Mouse (Mus musculus) kidney, embryonic 15.5 days (tissue): Measurements from ENCODE around the gene Nckap5. TPM values are rescaled to one million over a fixed set of nuclear protein-coding genes. Genes with fewer than 3 reads are reported as not detected.

ENCODE experiments used
- ATAC-seq: fragments of 200-750 bp; cut with Nextera tagmentation; replicated peaks from 2 replicates; pipeline ENCODE4 v1.8.0; 2017; ENCODE audit warnings: moderate TSS enrichment; ENCODE audit not compliant: low FRiP score
- H3K27ac ChIP-seq: fragments of 300-500 bp; sonication (generic); 2 replicates; pipeline ENCODE4 v1.5.1; 2015; ENCODE audit warnings: mild to moderate bottlenecking, inconsistent platforms
- H3K27me3 ChIP-seq: fragments of 300-500 bp; sonication (generic); 2 replicates; pipeline ENCODE4 v1.6.1; 2015; ENCODE audit warnings: inconsistent platforms
- H3K36me3 ChIP-seq: fragments of 300-500 bp; sonication (generic); 2 replicates; pipeline ENCODE4 v1.6.1; 2015; ENCODE audit warnings: inconsistent platforms
- H3K4me1 ChIP-seq: fragments of 300-500 bp; sonication (generic); 2 replicates; pipeline ENCODE4 v1.6.1; 2015; ENCODE audit warnings: inconsistent platforms
- H3K4me2 ChIP-seq: fragments of 300-500 bp; sonication (generic); 2 replicates; pipeline ENCODE4 v1.6.1; 2015; ENCODE audit warnings: moderate library complexity, mild to moderate bottlenecking, inconsistent platforms
- H3K4me3 ChIP-seq: fragments of 300-500 bp; sonication (generic); replicated peaks from 2 replicates; pipeline ENCODE4 v1.5.1; 2015; ENCODE audit warnings: mild to moderate bottlenecking, inconsistent platforms
- H3K9ac ChIP-seq: fragments of 300-500 bp; sonication (generic); 2 replicates; pipeline ENCODE4 v1.6.1; 2015; ENCODE audit warnings: mild to moderate bottlenecking, inconsistent platforms
- H3K9me3 ChIP-seq: fragments of 300-500 bp; sonication (generic); replicated peaks from 2 replicates; pipeline ENCODE4 v1.6.1; 2016; ENCODE audit warnings: inconsistent platforms
- WGBS: fragments of 180-500 bp; shearing (Covaris S2); methylation state at CpG from one replicate; pipeline ENCODE4 v1.1.7; 2015; ENCODE audit warnings: mixed read lengths; 5-methylcytosine and 5-hydroxymethylcytosine counted together
- polyA plus RNA-seq: library from polyadenylated mRNA; unstranded; fragments of >200 nt; fragmentation: Nextera tagmentation; extraction: Ambion mirVana; gene quantifications from 2 replicates; pipeline ENCODE4 v1.2.1, GENCODE M21; 2015

Nckap5 gene
- polyA plus RNA-seq, 1 experiment from 2014 or later, result 4.4 TPM

DNA sequence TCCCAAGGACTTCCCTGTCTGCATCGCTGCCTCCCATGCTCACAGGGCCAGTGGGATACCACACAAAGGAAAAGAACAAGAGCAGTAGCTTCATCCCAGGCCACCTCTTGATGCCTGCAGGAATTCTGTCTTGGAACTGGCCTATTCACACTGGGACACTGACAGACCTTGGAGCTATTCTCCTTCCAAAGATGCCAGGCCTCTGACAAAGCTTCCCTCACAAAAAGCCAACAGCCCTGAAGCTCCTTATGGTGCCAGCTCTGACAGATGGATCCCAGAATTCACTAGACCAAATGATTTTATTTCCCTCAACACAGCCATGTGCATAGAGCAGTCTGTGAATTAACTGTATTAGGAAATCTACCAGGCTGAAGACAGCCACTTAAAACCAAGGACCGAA lies 143.9 kb downstream of the Nckap5 start:
- Histone ChIP-seq H3K9ac (no peak overlapping the region), H3K27me3 (no peaks in the 10 kb centered on the region), H3K9me3 (no peaks in the 10 kb centered on the region), H3K4me2 (no peak overlapping the region), H3K27ac (no peak overlapping the region), H3K4me1 (peaks cover 9% of the 10 kb centered on the region), H3K36me3 (no peaks in the 10 kb centered on the region), H3K4me3 (no peak overlapping the region)
- no peak for ATAC-seq
- 92% methylated on average over 2 of the region's 2 CpGs for WGBS

GRCm38 (mm10) chr1:126683621-126684445 lies 146.8 kb downstream of the Nckap5 start:
- Histone ChIP-seq H3K27me3 (no peaks in the 10 kb centered on the region), H3K27ac (peak overlapping the region; percentile 74), H3K9me3 (no peaks in the 10 kb centered on the region), H3K4me1 (peaks cover 9% of the 10 kb centered on the region), H3K9ac (no peak overlapping the region), H3K36me3 (no peaks in the 10 kb centered on the region), H3K4me3 (no peak overlapping the region), H3K4me2 (peak overlapping the region; percentile 27; the same call in 1 of the 2 replicates)
- ATAC-seq, result 0 out of 2 replicates have a peak, but pooled peaks have one; percentile 43
- 43% methylated on average over 11 of the region's 11 CpGs for WGBS

- ATAC-seq, result no peak
- H3K4me2 ChIP-seq, result no peak overlapping the region
- no peak overlapping the region for H3K4me3 ChIP-seq
- H3K9ac ChIP-seq, result no peak overlapping the region
- no peaks in the 10 kb centered on the region for H3K36me3 ChIP-seq
- H3K27me3 ChIP-seq, result no peaks in the 10 kb centered on the region
- H3K9me3 ChIP-seq, result no peaks in the 10 kb centered on the region
- 53% methylated on average over 8 of the region's 8 CpGs for WGBS
- peaks cover 9% of the 10 kb centered on the region for H3K4me1 ChIP-seq
- no peak overlapping the region for H3K27ac ChIP-seq
These were observed 148.8 kb downstream of the Nckap5 start for GRCm38 (mm10) chr1:126681773-126682172.

DNA sequence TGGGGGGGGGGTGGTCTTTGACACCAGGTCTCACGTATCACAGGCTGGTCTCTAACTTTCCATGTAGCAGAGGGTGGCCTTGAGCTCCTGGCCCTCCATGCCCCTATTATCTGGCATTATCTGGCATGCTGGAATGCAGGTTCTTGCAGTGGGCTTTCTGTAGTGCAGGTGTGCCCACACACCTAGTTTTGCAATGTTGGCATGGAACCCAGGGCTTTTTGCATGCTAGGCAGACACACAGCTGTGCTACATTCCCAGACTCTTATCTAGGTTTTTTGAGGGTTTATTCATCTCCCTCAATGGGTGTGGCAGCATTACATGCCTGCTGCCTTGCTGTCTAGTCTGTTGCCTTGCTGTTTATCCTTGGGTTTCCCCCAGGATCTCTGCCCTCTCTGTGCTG lies 151.3 kb downstream of the Nckap5 start:
- no peak overlapping the region for H3K9ac ChIP-seq
- H3K4me2 ChIP-seq, result no peak overlapping the region
- H3K4me3 ChIP-seq, result no peak overlapping the region
- H3K36me3 ChIP-seq, result no peaks in the 10 kb centered on the region
- peaks cover 11% of the 10 kb centered on the region for H3K4me1 ChIP-seq
- ATAC-seq, result no peak
- 79% methylated on average over 1 of the region's 1 CpGs for WGBS
- H3K9me3 ChIP-seq, result no peaks in the 10 kb centered on the region
- H3K27ac ChIP-seq, result no peak overlapping the region
- H3K27me3 ChIP-seq, result no peaks in the 10 kb centered on the region

DNA sequence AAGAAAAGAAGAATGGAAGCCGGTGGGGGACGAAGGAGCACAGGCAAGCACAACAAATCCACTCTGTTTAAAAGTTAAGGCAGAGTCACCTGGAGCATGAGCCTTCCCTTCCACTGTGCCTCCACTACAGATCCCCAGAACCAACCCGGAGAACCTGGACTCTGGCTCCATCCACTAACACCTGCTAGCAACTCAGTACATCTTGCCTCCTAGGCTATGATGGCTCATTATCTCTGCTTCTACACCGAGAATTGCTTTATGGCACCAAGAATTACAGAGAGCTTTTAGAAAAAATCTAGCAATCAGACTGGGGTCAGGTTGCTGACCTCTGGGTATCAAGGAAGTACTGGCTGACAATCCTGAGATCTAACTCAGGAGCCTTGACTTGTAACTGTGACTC lies 153.3 kb downstream of the Nckap5 start:
- 0 out of 2 replicates have a peak, but pooled peaks cover 2% of the 10 kb centered on the region for H3K4me1 ChIP-seq
- no peaks in the 10 kb centered on the region for H3K27me3 ChIP-seq
- WGBS, result 19% methylated on average over 4 of the region's 4 CpGs
- ATAC-seq, result no peak
- H3K4me3 ChIP-seq, result no peak overlapping the region
- H3K9ac ChIP-seq, result no peak overlapping the region
- no peak overlapping the region for H3K27ac ChIP-seq
- H3K4me2 ChIP-seq, result no peak overlapping the region
- no peaks in the 10 kb centered on the region for H3K36me3 ChIP-seq
- H3K9me3 ChIP-seq, result no peaks in the 10 kb centered on the region

GRCm38 (mm10) chr1:126676769-126677168 lies 153.8 kb downstream of the Nckap5 start:
- no peaks in the 10 kb centered on the region for H3K27me3 ChIP-seq

DNA sequence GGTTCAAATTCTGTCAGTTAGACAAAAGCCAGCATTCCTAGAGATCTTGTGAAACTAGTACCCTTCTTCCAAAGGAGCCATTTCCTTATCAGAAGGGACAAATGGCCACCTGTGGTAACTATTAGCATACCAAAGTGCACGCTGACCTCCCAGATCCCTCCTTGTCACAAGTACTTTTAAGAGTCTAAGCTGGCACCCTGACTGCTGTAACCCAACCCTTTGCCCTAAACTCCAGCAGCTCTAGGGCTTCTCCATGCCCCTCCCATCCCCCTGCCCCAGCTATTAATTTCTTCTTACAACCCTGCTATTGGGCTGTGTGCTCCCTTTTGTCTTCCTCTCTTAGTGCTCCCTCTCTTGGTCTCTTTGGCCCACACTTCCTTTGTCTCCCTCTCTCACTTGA lies 155.5 kb downstream of the Nckap5 start:
- H3K9me3 ChIP-seq, result no peaks in the 10 kb centered on the region
- H3K4me1 ChIP-seq, result 0 out of 2 replicates have a peak, but pooled peaks cover 2% of the 10 kb centered on the region
- H3K27ac ChIP-seq, result no peak overlapping the region
- H3K4me2 ChIP-seq, result no peak overlapping the region
- ATAC-seq, result no peak
- no peaks in the 10 kb centered on the region for H3K36me3 ChIP-seq
- no peaks in the 10 kb centered on the region for H3K27me3 ChIP-seq
- no peak overlapping the region for H3K9ac ChIP-seq
- H3K4me3 ChIP-seq, result no peak overlapping the region
- WGBS, result 29% methylated on average over 1 of the region's 1 CpGs

More at GRCm38 (mm10) chr1:126676769-126677168, 153.8 kb downstream of the Nckap5 start:
- H3K9ac ChIP-seq, result no peak overlapping the region
- no peak overlapping the region for H3K4me2 ChIP-seq
- no peak overlapping the region for H3K4me3 ChIP-seq
- ATAC-seq, result no peak
- no peak overlapping the region for H3K27ac ChIP-seq
- no peaks in the 10 kb centered on the region for H3K36me3 ChIP-seq
- WGBS, result 10% methylated on average over 1 of the region's 1 CpGs
- H3K4me1 ChIP-seq, result 0 out of 2 replicates have a peak, but pooled peaks cover 2% of the 10 kb centered on the region
- no peaks in the 10 kb centered on the region for H3K9me3 ChIP-seq

GRCm38 (mm10) chr1:126673238-126673637 lies 157.4 kb downstream of the Nckap5 start:
- Histone ChIP-seq H3K4me1 (0 out of 2 replicates have a peak, but pooled peaks cover 2% of the 10 kb centered on the region), H3K9me3 (no peaks in the 10 kb centered on the region), H3K27ac (no peak overlapping the region), H3K36me3 (no peaks in the 10 kb centered on the region), H3K9ac (no peak overlapping the region), H3K27me3 (no peaks in the 10 kb centered on the region), H3K4me2 (no peak overlapping the region), H3K4me3 (no peak overlapping the region)
- 87% methylated on average over 2 of the region's 2 CpGs for WGBS
- no peak for ATAC-seq

DNA sequence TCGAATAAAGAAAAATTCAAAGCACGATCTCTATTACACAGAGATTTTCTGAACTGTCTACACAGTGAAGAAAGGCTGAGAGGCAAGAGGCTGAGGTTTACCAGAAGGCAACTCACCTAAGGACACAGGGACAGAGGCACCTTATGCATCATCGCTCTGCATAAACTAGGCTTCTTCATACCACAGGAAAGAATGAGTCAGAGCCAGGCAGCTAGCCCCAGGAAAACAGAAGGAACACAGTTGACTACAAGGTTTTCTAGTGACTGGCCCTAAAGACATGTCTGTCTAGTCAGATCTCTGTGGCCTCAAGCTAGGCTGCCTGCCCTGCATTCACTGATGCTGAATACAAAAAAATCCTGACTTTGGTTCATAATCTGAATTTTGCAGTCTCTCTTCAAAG lies 160.1 kb downstream of the Nckap5 start:
- Histone ChIP-seq H3K36me3 (no peaks in the 10 kb centered on the region), H3K9ac (no peak overlapping the region), H3K4me3 (no peak overlapping the region), H3K27ac (no peak overlapping the region), H3K4me2 (no peak overlapping the region), H3K9me3 (no peaks in the 10 kb centered on the region), H3K27me3 (no peaks in the 10 kb centered on the region), H3K4me1 (no peaks in the 10 kb centered on the region)
- 91% methylated on average over 3 of the region's 3 CpGs for WGBS
- no peak for ATAC-seq

DNA sequence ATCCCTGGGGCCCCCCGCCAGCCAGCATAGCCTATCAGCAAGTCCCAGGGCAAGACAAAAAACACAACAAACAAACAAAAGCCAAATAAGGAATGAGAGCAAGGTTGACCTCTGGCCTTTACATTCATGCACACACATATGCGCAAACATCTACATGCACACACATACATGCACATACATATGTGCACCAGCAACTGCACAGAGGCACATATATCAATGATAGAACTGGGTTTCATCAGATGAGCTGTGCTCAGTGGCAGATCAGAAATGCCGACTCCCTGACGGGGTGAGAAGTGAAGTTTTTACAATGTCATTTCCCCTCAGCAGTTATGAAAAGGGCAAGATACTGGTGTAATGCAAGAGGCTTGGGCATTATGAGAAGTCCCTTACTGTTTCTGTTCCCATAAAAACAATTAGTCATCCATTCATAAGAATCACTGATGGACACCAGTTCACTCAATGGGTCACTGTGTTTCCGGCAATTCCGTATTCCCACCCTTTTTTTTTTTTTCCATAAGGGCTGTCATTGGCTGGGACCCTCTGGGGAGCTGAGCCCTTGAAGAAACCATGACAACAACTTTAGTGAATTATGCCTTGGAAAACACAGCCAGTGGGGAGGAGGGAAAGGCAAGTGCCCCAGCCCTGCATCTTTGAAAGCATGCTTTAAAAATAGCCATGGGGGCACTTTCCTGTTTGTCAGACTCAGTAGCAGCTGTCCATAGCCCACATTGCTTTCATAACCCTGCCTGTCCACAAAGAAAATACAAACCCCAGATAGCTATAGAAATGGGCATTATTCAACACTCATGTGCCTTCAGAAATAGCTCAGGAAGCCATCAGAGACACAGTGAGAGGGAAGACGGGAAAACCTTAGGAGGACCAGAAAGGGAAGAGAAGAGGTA lies 170.2 kb downstream of the Nckap5 start:
- H3K27ac ChIP-seq, result peak overlapping the region; percentile 56
- H3K9ac ChIP-seq, result no peak overlapping the region
- ATAC-seq, result peak; percentile 88
- peaks cover 14% of the 10 kb centered on the region for H3K4me1 ChIP-seq
- no peaks in the 10 kb centered on the region for H3K36me3 ChIP-seq
- WGBS, result 50% methylated on average over 7 of the region's 7 CpGs
- no peaks in the 10 kb centered on the region for H3K27me3 ChIP-seq
- H3K4me2 ChIP-seq, result 0 out of 2 replicates have a peak overlapping the region, but pooled peaks have one; percentile 1
- no peaks in the 10 kb centered on the region for H3K9me3 ChIP-seq
- H3K4me3 ChIP-seq, result no peak overlapping the region

GRCm38 (mm10) chr1:126658731-126659130 lies 171.9 kb downstream of the Nckap5 start:
- H3K4me3 ChIP-seq, result no peak overlapping the region
- H3K9me3 ChIP-seq, result no peaks in the 10 kb centered on the region
- ATAC-seq, result no peak
- no peak overlapping the region for H3K27ac ChIP-seq
- no peaks in the 10 kb centered on the region for H3K27me3 ChIP-seq
- WGBS, result 93% methylated on average over 11 of the region's 11 CpGs
- peaks cover 14% of the 10 kb centered on the region for H3K4me1 ChIP-seq
- no peaks in the 10 kb centered on the region for H3K36me3 ChIP-seq
- no peak overlapping the region for H3K9ac ChIP-seq
- H3K4me2 ChIP-seq, result no peak overlapping the region

DNA sequence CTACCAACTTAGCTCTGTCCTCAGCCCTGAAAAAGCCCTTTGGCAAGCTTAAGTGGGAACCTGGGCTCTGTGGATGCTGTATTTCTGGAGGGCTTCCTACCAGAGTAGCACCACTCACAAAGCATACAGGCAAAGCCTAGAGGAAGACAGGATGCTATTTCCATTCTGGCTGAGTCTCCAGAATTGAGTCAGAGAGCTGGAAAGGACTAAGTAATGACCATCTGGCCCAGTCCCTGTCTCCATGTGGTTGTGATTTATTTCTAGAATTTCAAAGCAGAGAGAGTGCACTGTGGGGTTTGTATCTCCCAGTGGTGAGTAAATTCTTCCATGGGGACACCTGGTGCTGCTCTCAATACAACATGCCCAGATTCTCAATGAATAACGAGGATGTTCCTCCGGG lies 174.4 kb downstream of the Nckap5 start:
- no peak for ATAC-seq
- peaks cover 11% of the 10 kb centered on the region for H3K4me1 ChIP-seq
- 60% methylated on average over 2 of the region's 2 CpGs for WGBS
- H3K27me3 ChIP-seq, result no peaks in the 10 kb centered on the region
- no peak overlapping the region for H3K9ac ChIP-seq
- H3K4me3 ChIP-seq, result no peak overlapping the region
- no peak overlapping the region for H3K27ac ChIP-seq
- H3K36me3 ChIP-seq, result no peaks in the 10 kb centered on the region
- H3K4me2 ChIP-seq, result no peak overlapping the region
- H3K9me3 ChIP-seq, result no peaks in the 10 kb centered on the region
